Mouse (Mus musculus): ENCODE data around the gene Ids. TPM values are rescaled to one million over a fixed set of nuclear protein-coding genes. Genes with fewer than 3 reads are reported as not detected.
"Not testable (repeated sequence)": the region's sequence is repeated elsewhere in the genome, so short reads cannot be mapped to it uniquely, and the experiment has no call there.

Ids gene
- total RNA-seq (2021) = 10 to 100 TPM; 12.2 to 13.5 TPM
- long read RNA-seq, experiment 1, partial matches to known transcripts = 1 of 3 reads
- long read RNA-seq, experiment 1, other reads (novel, unspliced or antisense) = 2 of 3 reads
- long read RNA-seq, experiment 2, partial matches to known transcripts = 1 of 4 reads
- long read RNA-seq, experiment 2, other reads (novel, unspliced or antisense) = 3 of 4 reads

DNA sequence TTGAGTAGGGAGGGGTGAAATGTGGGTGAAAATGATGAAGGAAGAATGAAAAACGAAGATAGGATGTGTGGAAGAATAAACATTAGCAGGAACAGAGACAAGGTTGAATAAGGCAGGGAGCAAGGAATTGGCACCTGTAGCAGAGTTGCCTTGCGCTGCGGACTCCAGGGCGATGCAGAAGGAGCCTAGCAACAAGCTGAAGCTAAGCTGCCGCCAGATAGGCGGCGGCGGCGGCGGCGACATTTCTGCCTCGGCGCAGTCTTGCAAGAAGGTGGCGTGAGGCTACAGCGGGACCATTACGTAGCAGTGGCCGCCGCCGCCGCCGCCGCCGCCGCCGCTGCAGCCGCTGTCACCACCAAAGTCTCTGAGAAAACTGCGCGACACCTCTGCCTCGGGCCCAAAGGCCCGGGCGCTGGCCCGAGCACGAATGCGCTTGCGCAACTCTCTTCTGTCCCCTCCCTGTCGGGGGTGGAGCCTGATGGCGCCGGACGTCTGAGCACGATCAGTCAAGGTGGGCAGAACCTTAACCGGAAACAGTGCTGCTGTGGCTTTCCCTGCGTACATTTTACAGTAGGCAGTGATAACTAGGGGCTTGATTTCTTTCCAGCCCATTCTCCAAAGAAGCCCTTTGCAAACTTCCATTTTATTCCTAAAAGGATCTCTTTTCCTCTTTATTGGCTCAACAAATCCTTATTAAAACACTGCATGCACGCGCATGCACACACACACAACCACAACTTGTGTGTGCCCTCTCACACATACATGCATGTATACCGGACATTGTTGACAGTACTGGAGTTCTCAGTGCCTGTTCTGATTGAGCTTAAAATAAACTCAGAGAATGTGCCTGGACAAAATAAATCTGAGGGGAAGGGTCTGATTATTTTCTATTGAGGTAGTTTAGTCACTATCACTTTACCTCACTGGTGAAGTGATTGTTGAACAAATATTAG is at the start of gene Ids:
Ids (minus strand) TSS at position 424 of the 953 bp plus-strand sequence.
- peak; percentile 69 to 81 for DNase-seq
- intact Hi-C loops (cut with DNase I) = no loop called here

DNA sequence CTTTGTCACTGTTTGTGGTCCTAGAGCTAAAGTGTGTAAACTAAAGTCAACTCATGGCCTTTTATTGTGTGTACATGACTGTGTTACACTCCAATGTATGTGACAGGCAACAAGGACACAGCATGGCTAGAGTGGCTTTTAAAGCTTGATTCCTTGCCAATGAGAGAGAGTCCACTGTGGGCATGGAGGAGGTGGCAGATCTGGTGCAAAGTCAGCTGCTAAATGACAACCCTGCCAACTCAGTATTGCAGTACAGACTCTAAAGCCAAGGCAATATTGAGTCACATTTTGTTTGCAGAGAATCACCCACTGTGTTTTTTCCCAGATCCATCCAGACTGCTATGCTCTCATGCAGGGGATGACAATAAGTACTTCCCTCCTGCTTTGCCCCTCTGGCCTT is 27.8 kb upstream of the Ids start:
- intact Hi-C loops (cut with DNase I); DNase-seq: not testable (repeated sequence)

DNA sequence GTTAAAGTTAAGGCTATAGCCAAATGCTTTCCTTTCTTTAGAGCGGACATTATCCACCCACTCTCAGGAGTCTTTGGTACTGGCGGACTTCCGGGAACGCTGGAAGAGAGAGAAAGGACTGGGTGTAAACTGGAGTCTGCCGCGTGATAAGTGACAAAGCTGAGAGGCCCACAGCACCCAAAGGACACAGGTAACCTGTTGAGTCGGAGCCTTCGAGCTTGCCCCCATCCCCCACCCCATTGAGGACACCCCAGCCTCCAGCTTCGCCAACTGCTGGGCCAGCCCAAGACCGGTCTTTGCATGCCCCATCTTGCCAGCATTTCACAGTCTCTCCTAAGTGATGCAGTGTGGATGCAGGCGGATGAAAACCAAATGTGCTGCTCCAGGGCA is 21.1 kb upstream of the Ids start:
- DNase-seq = no peak
- intact Hi-C loops (cut with DNase I) = loop anchor here (10.0 kb wide), 1 partner anchor 69 kb away; no protein-coding TSS in a partner anchor

DNA sequence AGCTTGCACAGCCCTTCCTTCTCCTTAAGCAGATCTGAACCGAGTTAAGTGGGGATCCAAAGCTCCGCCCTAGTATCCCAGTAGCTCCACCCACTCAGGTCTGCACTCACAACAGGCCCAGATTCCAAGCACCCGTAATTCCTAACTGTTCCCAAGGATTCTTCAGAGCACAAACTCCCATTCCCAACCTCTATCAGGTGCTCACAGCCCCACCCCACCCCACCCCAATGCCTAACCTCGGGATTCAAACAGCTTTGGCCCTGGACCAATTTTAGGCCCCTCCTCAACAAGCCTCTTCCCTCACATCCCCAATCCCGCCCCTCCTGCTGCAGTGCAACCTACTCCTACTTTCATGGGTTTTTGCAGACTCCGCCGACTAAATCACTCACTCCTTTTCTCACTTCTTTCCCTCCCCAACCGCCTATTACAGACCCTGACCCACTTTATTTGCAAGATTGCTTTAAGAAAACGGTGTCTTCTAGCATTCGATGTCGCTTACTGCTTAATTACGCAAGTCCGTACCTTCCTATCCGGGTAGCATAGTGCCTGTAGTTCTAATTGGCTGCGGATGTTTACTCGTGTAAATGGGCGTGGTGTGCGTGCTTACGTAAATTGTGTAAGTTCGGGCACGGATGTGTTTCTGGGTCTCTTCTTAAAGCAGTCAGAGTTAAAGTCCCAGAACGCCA is 20.5 kb upstream of the Ids start, which contains the start of gene 1110012L19Rik:
1110012L19Rik (plus strand) TSS at position 602 of the 686 bp plus-strand sequence.
- intact Hi-C loops (cut with DNase I) = loop anchor here (10.0 kb wide), 1 partner anchor 69 kb away; no protein-coding TSS in a partner anchor
- DNase-seq = peak; percentile 40 to 45

DNA sequence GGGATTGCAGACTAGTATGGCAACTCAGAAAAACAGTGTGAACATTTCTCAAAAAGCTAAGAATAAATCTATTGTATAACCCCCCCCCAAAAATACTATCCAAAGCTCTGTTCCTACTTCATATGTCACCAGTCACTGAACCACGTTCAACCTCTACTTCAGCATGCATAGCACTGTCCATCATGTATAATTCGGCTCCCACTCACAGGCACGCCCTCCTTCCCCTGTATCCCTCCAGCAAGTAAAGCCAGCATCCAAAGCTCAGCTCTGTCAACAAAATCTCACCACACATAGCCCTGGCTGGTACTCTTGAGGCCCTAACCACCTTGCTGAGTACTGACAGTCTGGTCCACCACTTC is 20.0 kb upstream of the Ids start:
- intact Hi-C loops (cut with DNase I) = loop anchor here (10.0 kb wide), 1 partner anchor 70 kb away; no protein-coding TSS in a partner anchor
- DNase-seq = no peak

DNA sequence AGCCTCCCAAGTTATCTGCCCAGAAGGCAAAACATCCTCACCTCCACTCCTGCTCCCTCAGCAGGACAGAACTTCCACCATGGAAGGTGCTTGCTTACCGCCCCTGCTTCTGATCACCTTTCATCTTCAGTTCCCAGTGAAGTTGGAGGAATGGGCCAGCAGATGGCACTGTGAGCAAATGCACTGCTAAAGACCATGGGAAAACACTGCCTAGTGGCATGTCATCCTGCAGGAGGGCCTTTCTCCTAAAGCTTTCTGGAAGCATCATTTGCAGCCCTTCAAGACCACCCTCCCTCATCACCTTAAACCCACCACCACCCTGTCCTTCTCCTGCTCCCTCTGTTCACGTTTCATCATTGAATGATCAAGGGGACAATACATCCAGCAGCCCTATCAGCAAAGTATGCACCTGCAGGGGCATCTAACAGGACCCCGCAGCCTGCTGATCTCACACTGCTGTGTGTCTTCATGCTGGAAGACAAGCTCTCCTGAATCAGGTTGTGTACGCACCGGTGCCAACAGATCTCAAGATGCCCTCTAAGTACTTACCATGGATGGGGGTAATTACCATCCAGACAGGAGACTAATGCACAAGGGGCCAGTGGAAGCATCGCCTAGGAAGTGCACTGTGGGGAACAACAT is 9.7 kb upstream of the Ids start:
- DNase-seq; intact Hi-C loops (cut with DNase I): not testable (repeated sequence)

DNA sequence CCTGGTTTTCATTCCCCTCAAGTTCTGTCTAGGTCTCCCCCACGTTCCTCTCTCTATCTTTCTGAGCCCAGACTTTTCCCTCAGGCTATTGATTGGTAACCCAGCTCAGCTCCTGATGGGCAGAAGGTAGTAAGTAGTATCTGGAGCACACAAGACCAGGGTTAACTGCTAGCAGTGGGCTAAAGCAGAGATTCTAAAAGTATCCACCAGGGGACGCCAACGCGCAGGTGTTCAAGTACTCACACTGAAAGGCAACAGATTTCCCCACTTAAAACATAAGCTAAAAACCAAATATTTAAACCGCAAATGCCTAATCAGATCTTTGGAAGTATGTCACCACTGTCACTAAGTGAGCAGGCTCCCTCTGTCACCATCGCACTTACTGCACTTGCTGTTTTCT is 4.9 kb upstream of the Ids start:
- DNase-seq; intact Hi-C loops (cut with DNase I): not testable (repeated sequence)

DNA sequence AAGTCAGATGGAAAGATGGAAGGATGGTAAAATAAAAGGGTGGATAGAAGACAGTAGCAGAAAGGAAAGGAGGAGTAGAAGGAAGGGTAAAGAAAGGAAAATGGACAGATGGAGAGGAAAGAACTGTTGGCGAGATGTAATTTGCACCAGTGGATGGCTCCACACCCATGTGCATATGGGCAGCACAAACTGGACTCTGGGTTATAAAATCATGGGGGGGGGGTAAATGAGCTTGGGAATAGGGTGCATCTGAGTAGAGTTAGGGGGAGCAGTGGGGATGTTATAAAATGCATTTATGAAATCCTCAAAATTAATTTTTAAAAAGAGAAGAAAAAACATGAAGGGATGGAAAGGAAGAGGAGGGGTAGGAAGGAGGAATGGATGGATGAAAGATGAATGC is 682 bp downstream of the Ids start:
- intact Hi-C loops (cut with DNase I) = no loop called here
- DNase-seq = no peak

DNA sequence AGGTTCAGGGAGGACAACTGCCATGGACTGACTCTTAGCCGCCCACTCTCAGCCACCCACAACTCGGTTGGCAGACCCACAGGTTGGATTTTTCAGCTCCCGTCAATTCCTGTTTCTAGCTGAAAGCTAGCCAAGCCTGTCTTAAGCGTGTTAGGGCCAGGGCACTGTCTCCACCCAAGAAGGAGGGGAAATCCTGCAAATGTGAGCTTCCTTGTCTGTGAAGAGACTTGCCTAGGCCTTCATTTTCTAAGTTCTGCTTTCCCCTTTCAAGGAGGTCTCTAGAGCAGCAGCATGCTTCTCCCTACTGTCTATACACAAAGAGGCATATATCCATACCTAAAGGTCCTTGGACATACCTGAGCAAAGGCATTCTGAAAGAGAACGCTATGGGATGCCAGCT is 1.4 kb downstream of the Ids start:
- intact Hi-C loops (cut with DNase I) = no loop called here
- no peak for DNase-seq

DNA sequence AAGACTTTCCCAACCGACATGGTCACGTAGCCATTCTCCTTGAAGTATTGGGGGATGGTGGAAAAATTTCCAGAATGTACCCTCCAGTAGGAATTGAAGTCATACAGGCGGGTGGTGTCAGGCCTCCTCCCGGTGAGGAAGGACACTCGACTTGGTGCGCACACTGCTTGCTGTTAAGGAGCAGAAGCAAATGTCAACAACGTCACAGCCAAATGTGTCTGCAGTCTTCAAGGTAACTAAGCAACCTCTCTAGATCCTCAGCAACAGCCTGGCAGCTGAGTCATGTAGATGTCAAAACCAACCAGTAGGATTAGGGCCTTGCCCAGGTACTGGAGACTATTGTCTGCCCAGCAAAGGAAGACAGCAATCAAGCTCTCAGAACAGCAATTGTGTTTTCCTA is 1.9 kb downstream of the Ids start:
- no peak for DNase-seq
- intact Hi-C loops (cut with DNase I) = no loop called here

DNA sequence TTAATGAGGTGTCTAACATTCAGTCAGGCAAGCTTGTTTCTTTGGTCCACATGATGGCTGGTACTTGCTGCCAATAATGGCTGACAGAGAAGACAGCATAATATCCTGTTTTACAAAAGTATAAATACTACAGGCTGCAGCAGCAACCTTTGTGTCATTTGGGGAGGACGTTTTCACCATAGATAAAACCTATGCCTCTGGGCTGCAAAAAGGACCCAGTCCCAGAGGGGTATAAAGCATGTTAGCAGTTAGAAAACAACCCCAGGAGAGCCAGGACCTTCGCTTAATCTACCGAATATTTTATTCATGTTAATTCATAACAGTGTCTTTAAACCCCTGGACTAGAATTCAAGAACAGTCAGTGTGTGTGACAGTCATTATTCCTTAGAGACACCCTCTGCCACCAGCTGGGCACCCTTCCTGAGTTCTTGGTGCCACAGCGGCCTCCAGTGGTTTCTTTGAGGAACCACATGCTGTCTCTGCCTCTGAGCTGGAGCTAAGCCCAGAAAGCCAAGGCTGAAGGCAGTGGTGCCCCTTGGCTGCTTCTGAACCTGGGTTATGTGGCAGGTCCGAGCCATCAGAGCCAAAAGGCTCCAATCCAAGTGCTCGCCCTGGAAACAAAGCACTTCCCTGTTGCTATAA is 34.6 kb downstream of the Ids start:
- DNase-seq = peak; percentile 9 to 23
- intact Hi-C loops (cut with DNase I) = loop anchor here (10.0 kb wide), 2 partner anchors 206 to 1376 kb away; no protein-coding TSS in a partner anchor

DNA sequence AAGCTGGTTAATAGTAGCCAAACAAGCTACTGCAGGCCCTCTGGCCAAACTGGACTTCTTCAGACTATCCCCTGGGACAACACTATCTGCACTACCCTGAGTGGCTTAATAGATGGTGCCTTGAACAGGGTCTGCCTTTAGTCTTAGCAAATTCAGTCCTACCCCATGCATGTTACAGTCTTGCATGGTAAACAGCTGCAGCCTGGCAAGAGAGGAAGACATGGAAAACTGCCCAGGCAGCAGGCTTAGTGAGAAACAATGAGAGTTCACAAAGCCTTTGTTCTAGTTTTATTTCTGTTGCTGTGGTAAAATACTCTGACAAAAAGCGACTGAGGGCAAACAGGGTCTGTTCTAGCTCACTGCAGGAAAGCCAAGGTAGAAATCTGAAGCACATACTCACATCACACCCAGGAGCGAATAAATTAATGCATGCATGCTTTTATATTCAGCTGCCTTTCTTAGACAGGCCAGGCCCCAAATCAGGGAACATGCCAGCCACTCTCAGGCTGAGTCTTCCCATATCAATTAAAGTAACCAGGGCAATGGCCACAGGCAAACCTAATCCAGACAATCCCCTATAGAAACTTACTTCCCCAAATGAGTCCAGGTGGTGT is 36.2 kb downstream of the Ids start:
- intact Hi-C loops (cut with DNase I) = no loop called here

DNA sequence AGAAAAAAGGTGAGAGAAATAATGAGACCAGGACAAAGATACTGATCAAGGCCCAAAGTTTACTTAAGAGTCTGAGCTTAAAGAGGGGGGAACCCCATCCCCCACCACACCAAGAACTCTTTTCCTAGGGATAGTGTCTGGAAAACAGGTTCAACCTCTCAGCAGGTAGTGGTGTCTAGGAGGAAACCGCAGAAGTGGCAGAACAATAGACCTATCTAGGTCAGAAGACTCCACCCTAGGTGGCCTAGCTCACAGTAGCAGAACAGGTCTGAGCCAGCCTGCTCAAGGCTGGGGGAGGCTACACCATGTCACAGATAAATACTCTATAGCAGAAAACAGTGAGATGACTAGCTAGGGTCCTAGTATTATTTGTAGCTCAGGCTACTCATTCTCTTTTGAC is 37.2 kb downstream of the Ids start:
- DNase-seq = no peak
- intact Hi-C loops (cut with DNase I) = no loop called here

More for the DNA sequence above, 36.2 kb downstream of the Ids start:
- DNase-seq = no peak

DNA sequence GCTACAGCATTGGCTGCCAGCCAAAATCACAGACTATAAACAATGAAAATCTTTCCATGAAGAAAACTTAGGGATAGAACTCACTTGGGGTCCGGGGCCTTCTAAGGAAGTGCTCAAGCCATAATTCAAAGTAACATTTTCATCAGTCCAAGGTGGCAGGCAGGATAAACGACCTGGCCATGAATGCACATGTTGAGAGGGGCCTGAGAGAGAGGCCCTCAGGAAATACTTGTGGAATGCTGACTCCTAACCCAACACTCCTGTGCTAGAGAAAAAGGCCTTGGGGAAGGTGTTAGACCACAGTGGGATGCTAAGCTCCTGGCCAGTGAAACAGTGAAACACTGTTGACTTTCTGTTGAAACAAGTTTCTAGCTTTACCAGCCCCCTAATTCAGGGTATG is 45.6 kb downstream of the Ids start:
- intact Hi-C loops (cut with DNase I) = no loop called here

DNA sequence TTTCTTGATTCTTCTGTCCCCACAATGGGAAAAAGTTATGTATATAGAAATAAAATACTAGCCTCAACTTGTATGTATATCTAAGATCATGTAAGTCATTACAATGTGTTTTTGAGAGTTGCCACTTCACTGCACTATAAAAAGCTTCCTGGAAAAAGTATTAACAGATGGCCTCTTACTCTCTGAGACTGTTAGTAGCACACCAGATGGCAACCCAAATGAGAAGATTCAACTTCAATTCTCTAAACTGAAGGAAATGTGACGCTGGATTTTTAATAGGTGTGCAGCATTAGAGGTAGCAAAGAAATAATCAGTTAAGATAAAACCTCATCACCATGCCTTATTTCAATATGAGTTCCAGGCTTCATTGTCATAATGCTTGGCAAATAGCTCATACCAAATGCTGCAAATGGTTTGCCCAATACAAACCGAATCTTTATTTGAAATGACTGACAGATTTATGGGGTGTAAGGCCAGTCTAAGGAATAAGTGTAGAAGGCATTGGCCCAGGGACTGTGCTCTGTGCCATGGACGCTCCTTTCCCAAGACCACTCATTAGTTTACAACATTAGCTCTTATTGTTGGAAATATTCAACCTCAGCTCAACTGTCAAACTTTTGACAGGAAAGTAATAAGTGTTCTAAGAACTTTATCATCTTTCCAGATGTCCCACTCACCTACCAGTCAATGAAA is 49.8 kb downstream of the Ids start:
- DNase-seq = no peak
- intact Hi-C loops (cut with DNase I) = no loop called here

More for the DNA sequence above, 45.6 kb downstream of the Ids start:
- DNase-seq = no peak
